Mouse (Mus musculus) heart, embryonic 16.5 days (tissue): Measurements from ENCODE around the gene Nrtn. TPM values are rescaled to one million over a fixed set of nuclear protein-coding genes. Genes with fewer than 3 reads are reported as not detected.

Experiments
- polyA plus RNA-seq: library from polyadenylated mRNA; unstranded; fragments of >200 nt; fragmentation: Nextera tagmentation; extraction: Ambion mirVana; gene quantifications from 2 replicates; pipeline ENCODE4 v1.2.1, GENCODE M21; 2015

Gene Nrtn
- polyA plus RNA-seq, 1 experiment from 2014 or later: 23.9 TPM

Other genes starting within 250 kb of the Nrtn start
- gene Znrf4, start 245.1 kb downstream of the Nrtn start, polyA plus RNA-seq: not detected in 2 replicates
- 0.62 and 1.2 TPM in 2 replicates for gene Gm20219, start 203.1 kb downstream of the Nrtn start, polyA plus RNA-seq
- 57.6 and 60.6 TPM in 2 replicates for gene Safb2, start 172.9 kb downstream of the Nrtn start, polyA plus RNA-seq
- gene Safb, start 172.7 kb downstream of the Nrtn start, polyA plus RNA-seq: 76.5 and 92.3 TPM in 2 replicates
- 329 and 345 TPM in 2 replicates for gene 2410015M20Rik, start 147.8 kb downstream of the Nrtn start, polyA plus RNA-seq
- gene Rpl36, start 144.1 kb downstream of the Nrtn start, polyA plus RNA-seq: 1,106 and 1,159 TPM in 2 replicates
- 60.7 and 62.5 TPM in 2 replicates for gene Lonp1, start 130.6 kb downstream of the Nrtn start, polyA plus RNA-seq
- 0.29 and 0.31 TPM in 2 replicates for gene Catsperd, start 129.4 kb downstream of the Nrtn start, polyA plus RNA-seq
- gene Ranbp3, start 84.2 kb downstream of the Nrtn start, polyA plus RNA-seq: 63.1 and 64.3 TPM in 2 replicates
- gene Ndufa11, start 39.8 kb downstream of the Nrtn start, polyA plus RNA-seq: 1,043 and 1,129 TPM in 2 replicates
- 12.8 and 14.6 TPM in 2 replicates for gene Vmac, start 39.5 kb downstream of the Nrtn start, polyA plus RNA-seq
- gene Dus3l, start 7.2 kb upstream of the Nrtn start, polyA plus RNA-seq: 31.7 and 34.9 TPM in 2 replicates
- gene Prr22, start 12.7 kb upstream of the Nrtn start, polyA plus RNA-seq: 0.59 and 1.2 TPM in 2 replicates
- gene Rfx2, start 73.5 kb upstream of the Nrtn start, polyA plus RNA-seq: 6.2 and 6.8 TPM in 2 replicates
- not detected in 2 replicates for gene Acsbg2, start 116.9 kb upstream of the Nrtn start, polyA plus RNA-seq
- 0.30 and 0.61 TPM in 2 replicates for gene 1700061G19Rik, start 117.9 kb upstream of the Nrtn start, polyA plus RNA-seq
- gene Mllt1, start 177.9 kb upstream of the Nrtn start, polyA plus RNA-seq: 26.4 and 31.1 TPM in 2 replicates
- 0.05 TPM in 1 of 2 replicates, not detected in the other for gene Acer1, start 224.6 kb upstream of the Nrtn start, polyA plus RNA-seq
- gene Clpp, start 232.8 kb upstream of the Nrtn start, polyA plus RNA-seq: 117 and 129 TPM in 2 replicates
- 56.4 and 59.6 TPM in 2 replicates for gene Alkbh7, start 239.8 kb upstream of the Nrtn start, polyA plus RNA-seq
- 0.34 TPM in 1 of 2 replicates, not detected in the other for gene Pspn, start 242.5 kb upstream of the Nrtn start, polyA plus RNA-seq